Mouse (Mus musculus) c-Kit-positive CD71-positive TER-119-positive erythroid progenitor cells, embryonic 14.5 days (primary cell): ENCODE measurements around the gene Fxn.

Source experiments
- DNase-seq: peaks from one replicate; pipeline ENCODE4 v3.0.0-alpha.2; 2013; ENCODE audit warnings: low spot score

Fxn gene

DNA sequence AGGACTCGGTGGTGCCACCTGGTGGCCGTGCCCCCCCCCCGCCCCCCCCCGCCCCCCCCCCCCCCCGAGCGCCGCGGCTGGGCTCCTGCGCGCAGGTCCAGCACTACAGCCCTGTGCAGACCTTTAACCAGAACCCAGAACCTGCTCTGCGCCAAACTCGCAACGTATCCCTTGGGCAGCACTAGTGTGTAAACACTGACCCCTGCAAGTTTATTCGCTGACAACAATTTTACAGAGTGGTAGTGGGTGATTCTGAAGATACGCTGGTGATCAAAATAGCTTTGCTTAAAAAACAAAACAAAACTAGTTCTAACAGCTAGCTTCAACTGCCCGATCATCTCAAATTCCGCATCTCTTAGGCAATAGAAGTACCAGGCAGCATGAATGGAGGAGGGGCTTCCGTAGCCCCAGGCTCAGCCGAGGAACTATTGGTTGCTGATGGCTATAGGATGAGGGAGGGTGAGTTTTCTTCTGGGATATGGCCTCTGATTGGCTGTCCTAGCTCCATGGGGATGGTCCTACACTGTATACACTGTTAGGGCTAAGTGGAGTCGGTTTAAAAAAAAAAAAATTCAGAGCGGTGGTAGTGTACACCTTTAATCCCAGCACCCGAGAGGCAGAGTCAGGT, at the start of gene Fxn:
Fxn (minus strand) TSS at position 5 of the 628 bp plus-strand sequence.
- peak; percentile 87 for DNase-seq

DNA sequence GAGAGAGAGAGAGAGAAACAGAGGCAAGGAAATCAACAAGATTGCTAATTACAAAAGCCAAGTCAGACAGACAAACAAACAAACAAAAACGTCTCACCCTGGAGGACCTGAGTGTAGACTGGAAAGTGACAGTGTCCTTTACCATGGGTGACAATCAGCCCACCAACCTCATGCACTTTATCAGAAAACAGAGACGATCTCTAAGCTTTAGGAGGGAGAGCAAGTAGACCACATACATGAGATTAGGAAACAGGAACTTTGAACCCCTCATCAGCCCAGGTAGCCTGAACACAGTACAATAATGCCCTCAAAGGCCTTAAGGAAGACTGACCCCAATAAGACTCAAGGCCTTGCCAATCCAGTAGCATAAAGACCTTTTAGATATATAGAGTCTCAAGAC, 47.5 kb upstream of the Fxn start:
- no peak for DNase-seq

DNA sequence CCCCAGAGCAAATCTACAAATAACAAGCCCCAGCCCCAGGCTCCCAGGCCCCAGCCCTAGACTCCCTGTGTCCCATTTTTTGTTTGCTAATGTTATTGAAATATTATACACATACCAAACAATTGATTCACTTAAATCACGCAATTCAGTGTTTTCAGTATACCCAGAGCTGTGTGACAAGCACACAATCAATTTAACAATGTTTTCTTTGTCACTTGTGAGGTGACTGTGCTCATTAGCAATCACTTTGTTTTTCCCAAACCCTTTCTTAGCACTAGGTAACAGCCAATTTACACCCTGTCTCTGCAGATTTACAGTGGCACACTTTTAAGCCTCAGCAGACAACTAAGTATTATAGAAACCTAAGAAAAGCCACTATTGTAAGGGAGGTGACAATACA, 46.6 kb upstream of the Fxn start:
- no peak for DNase-seq

DNA sequence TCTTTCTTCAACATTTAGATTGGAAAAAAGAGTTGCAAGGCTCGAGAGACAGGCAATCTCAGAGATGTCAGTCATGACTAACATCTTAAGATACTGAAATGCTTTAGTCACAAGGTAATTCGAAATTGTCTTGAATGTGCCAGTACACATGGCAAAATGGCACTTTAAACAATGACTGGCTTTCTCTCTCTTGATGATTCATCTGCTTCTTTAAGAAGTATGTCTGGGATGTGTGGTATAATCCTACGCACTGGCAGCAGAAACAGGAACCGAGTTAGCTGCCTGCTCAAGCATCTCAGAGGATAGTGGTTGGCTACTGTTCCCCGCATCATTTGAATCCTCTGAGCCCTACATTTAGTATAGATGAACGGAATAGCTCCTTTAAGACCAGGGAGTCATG, 45.3 kb upstream of the Fxn start:
- no peak for DNase-seq

DNA sequence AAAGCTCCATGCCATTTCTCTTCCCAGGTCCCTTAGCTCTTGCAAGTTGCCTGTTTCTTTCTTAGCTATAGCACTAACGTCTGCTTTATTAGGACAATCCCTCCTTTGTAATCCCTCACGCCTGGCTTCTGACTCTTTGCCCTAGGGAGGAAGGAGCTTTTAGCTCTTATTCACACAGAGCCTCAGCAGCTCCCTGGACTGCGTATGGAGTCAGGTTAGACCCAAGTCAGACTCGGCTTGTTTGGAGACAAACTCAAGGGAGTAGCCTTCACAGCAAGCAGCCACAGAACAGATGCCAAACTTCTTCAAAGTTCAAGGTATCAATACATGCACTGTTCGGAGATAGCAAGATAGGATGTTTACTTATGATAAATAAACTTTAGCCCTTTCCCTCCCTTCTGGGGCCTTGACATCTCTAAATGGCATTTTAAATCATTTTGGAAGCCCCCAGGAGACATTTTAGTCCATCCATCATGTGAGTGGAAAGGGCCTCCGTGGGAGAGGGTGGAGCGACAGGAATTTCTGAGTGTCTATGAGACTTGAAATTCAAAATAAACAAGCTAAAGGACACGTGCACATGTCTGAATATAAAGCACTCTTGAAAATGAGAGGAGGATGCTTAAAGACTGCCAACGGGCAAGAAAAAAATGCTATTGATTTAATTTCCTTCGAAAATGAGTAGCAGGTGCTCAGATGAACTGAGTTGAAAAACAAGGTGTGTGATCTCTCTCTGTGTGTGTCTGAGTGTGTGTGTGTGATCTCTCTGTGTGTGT, 43.6 kb upstream of the Fxn start:
- DNase-seq = no peak

DNA sequence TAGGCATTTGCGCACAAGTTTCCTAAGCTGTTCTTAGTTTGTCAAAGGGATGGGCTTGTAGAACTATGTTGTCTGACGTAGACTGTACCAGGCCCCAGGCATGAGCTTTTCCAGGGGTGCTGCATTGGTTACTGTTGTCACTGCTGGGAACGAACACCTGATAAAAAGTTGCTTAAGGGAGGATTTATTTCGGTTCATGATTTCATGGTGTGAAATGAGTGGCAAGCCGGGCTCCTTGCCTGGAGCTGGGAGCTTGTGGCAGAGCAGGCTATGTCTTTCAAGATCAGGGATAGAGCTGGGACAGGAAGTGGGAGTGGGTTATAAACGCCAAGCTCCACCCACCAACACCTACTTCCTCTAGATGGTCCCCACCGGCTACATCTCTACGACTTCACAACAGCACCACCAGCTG, 41.5 kb upstream of the Fxn start:
- DNase-seq = no peak

DNA sequence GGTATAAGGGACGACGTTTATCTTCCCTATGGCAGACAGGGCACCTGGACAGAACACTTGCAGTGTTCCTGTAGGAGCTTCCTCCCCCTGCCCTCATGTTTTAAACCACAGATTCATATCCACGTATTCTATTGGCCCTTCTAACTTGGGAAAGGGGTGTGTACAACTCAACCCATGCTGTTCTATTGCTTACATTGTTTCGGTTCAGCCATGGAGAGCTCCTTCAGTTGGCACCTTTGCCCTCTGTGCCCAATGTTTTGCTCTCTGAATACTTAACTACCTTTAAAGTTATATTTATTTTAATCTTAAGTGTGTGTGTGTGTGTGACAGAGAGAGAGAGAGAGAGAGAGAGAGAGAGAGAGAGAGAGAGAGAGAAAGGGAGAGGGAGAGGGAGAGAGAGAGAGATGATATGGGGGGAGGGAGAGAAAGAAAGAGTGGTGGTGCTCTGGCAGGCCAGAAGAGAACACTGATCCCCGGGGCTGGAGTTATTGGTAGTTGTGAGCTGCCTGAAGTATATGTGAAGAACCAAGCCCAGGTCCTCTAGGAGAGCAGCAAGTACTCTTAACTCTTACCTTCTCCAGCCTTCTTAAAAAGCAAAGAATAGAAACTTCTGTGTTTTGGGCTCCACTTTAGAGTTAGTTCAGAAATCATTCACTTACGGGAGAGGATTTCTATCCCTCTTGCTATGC, 41.0 kb upstream of the Fxn start:
- no peak for DNase-seq

DNA sequence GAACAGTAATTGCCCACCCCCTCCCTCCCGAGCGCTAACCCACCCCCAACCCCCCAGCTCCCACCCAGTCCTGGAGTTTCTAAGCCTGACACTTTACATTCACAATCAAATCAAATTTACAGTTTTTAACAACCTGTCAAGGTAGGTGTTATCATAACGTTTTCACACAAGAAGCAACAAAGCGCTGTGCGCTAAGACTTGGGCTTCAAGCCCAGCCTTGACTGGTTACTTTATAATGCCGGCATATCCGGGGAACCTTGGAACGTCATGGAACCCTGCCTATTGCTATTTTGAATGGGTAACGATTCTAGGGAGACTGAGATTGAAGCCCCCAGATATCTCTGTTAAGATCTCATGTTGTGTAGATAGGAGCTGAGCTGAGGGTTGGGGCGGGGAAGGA, 37.8 kb upstream of the Fxn start:
- DNase-seq = no peak

DNA sequence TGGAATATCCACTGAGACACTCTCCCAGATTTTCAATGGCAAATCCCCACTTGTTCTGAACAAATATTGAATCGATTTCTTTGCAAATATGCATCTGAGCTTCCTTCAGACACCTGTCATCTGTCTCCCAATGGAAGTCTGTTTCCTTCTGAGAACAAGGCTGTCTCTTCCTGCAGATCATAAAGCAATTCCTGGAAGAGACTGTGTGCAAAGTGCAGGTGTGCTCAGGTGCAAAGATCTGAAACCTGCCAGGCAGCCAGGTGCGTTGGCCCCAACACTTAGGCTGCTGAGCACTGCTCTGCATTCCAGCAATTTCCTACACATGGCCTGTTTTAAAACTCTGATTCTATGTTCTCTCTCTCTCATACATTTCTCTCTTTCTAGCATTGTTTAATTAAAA, 37.3 kb upstream of the Fxn start:
- no peak for DNase-seq

DNA sequence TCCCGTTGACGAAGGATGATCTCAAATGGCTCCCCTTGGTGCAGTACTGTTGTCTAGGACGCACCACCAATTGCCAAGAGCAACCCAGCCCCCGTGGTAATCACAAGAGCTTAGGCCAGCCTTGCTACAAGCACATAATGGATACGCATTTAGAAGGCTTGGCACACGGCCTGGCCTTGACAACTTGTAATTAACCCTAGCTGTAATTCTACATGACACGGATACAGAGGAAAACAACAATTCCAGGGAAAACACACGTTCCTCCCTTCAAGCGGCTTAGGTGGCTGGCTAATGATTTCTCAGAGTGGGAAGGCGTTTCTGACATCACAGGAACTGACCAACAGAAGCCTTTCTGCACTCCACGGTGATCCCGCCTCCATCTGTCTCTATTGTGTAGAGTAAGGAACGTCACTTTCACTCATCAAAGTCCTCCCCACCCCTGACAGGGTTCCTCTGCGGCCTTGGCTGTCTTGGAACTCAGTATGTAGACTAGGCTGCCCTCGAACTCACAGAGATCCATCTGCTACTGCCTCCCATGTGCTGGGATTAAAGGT, 36.7 kb upstream of the Fxn start:
- DNase-seq = no peak

DNA sequence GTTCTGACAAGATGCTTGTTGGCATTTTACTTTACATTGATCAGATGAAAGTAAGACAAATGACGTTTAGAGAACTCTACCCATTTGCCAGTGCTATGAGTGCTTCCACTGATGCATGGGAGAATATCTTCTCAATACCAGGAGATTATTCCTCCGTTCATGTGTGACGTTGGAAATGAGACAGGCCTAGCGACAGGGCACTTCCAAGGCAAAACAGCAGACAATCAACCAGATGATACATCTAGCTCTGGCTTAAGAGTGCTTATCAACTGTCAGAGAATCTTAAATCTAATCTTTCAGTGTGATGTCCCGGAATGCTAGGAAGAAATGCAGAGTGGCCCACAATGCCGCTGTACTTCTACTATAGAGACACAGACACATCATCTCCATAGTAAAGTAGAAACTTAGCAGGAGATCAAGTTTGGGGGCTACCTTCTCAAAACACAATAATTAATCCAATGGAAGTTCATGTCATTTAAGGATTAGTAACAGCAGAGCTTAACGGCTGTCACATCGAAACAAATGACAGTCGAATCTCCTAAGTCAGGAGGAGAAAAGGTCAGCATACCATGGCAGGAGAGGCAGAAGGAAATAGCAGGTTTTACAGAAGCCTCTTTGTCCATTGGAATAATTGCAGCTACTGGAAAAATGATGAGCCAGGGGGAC, 35.8 kb upstream of the Fxn start:
- DNase-seq = no peak

DNA sequence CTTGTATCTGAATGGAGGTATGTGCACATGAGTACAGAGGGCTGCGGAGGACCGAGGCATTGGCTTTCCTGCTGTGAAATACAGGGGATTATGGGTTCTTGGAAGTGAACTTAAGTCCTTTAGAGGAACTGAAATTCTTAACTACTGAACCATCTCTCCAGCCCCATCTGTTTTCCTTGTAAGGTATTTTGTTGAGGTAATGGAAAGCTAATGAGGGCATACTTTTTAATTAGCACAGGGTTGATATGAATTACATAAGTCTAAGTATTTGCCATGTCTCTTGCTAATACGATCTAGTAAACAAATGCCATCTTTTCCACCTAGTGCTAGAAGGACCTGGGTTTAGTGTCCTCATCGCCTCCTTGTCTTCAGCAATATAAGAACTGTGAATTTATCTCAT, 34.8 kb upstream of the Fxn start:
- DNase-seq = no peak

DNA sequence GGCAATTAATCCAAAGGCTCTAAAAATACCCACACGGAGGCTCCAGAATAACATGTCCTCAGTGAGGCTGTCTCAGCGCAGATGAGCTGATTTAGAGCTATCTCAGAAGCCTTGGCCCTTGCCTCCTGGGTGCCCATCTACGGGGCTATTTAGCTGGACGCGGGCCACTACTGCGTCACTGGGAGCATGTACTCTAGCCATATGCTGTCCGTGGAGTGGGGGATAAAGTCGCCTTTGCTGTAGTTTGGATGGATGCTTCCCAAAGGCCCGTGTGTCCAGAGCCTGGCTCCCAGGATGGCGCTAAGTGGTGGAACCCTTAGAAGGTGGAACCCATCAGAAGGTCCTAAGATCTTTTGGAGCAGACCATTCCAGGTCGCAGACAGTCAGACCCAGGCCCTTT, 34.3 kb upstream of the Fxn start:
- no peak for DNase-seq

DNA sequence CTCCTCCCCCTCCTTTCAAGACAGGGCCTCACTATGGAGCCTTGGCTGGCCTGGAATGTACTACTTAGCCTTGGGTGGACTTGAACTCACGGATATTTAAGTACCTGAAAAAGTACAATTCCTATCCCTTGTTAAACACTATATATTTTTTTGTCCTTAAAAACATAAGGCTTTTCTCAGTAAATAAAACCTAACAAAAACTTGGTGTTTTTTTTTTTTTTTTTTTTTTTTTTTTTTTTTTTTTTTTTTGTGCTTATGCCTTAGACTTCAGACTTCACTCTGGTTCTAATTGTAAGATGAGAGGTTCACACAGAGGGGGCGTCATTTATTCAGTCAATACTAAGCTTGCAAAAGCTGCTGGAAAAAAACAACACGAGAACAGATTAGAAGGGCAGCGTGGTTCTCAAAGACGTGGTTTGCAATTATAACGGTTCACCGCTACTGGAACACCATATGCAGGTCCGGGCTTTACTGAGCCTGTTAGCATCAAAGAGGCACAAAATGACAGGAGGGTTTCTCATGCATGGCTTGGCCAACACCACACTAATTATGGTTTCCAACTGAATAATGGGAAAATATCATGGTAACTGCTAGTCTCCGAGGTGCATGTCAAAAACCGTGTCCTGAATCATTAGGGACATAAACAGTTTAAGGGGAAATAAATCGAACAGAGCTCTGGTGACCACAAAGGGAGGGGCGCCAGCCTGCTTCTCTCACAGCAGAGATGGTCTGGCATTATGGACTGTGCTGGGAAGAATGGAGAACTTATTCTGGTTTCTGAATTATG, 32.3 kb upstream of the Fxn start:
- DNase-seq = no peak

DNA sequence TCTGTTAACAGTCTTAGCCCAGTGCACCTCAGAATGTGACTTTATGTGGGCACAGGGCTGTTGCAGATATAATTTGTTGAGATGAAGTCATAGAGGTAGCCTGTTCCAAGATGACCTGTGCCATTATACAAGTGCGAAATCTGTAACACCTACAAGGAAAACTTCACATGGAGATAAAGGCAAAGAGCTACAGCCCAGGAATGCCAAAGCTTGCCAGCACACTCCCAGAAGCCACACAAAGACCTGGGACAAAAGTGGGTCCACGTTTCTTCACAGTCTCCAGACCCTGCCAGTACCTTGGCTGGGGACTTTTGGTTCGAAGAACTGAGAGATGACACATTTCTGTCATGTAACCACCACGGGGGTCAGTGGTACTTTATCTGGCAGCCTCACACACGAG, 31.6 kb upstream of the Fxn start:
- no peak for DNase-seq

DNA sequence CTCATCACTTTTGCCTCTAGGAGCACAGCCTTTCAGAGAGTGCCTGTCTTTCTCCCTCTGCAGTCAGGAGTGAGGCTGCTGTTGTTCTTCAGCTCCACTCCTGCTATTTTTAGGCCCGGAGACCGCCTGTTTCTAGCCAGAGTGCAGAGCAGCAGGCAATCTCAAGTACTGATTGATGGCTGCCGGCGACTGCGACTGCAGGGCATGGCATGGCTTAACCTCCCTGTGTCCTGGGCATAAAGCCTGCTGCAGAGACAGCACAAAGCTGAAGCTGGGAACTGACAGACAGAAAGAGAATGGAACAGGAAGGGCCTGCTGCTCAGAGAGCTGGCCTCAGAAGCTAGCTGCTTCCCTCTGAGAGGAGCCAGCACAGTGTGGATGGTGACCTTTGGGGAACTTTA, 27.9 kb upstream of the Fxn start:
- no peak for DNase-seq

DNA sequence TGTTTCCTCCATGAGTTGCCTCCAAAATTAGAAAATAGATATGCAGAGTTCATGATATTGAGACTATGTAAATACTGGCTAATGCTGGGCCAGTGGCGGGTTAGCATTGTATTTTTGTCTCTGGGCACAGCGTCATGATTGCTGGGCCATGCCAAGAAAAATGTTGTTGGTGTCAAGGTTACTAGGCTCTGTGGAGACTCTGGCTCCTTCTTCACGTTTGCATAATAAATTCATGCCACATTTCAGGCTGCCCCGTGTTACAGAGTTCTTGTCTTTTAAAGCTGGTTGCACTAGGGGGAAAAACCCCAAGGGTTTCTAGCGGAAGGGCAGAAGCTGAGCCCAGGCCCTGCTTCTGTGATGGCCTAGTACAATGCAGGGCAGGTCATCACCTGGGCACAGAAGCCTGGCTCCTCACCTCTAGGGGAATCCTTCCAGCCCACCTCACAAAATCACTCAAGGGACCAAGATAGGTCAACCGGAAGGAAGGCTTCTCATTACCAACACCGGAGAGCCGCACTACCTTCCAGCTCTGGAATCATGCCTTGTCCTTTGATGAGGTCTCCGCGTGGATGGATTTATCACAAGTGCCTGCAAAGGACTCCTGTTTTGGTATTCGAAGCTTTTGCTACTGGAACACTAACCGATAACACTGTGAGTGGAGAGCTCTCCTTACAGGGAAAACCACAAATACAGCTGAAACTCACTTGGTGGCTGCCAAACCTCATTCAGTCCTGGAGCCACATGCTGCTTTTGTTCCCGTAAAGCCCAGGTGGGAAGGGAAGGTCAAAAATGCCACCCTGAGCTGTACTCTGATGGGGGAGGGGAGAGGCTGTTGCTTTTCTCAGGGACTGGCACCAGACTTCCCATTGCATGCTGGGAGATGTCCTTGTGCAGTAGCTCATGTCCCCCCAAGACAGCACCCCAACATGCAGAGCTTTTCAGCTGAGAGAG, 27.1 kb upstream of the Fxn start:
- DNase-seq = no peak

DNA sequence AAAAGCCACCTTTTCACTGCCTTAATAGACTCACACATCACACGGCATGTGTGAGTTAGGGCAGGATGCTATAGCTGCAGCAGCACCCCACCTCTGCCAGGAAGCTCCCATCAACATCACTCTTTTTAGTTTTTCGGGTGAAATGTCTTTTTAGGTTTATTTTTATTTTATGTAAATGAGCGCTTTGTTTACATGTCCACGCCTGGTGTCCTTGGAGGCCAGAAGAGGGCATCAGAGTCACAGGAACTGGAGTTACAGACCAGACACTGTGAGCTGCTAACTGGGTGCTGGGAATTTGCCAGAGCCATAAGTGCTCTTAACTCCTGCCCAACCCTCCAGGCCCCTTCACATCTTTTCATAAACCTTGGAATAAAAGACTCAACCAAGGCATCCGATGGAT, 25.9 kb upstream of the Fxn start:
- DNase-seq = no peak

DNA sequence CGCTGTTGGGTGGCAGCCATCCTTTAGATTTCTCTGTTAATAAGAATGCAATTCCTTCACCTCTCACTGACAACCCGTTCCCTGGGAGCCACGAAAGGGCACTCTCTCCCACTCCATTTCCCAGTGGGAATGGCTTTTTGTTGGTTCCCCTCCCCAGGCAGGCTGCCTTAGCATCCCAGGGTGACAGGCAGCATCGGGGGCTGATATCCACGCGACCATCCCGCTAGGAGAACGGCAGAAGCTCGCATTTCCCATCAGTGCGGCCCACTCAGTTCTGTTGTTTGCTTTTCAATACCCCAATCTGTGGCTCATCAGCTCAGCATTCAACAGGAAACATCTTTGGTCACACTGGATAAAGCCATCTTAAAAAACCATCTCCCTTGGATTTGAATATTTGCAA, 21.8 kb upstream of the Fxn start:
- no peak for DNase-seq

DNA sequence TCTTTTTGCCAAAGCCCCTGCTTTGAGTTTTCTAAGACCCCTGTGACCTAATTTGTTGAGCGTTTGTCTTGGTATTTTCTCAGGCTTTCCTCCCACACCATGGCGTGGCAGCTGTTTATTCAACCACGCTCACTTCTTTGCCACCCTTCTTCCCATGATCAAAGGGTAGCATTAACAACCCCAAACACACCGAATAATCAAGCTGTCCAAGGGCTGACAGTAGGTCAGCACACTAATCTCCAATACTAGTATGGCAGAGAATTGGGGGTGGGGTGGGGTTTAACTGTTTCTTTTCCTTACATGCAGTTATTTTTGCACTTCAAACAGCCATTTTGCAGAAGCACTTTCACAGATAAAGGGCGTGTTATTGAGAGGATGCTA, 21.4 kb upstream of the Fxn start:
- no peak for DNase-seq
